ENCODE assay signal across 12 mouse cellular contexts in genomic region chr11:119786385-119786880, GRCm38 (mm10).
A peak's percentile ranks its signal among the peaks of the same experiment; 100 is the strongest.
DNase-seq lines count a peak whose midpoint lies in the region; ATAC-seq and TF ChIP-seq lines count a peak whose summit lies in the region.
"Had no signal": no experiment of that assay in that cellular context is flagged by ENCODE, and none has a peak within 500 bp of the region (broad histone marks: within the 10 kb centered on the region; RNA-seq: fewer than 3 reads in every experiment).

No protein-coding gene starts in this region.

- no peak overlapping the region for H3K9ac ChIP-seq in forebrain, embryonic 16.5 days (replicated peaks; ENCODE audit: low read depth, low read length)
- H3K9ac ChIP-seq in forebrain, embryonic 11.5 days (ENCODE audit: low read length): no peak overlapping the region
- no peak overlapping the region for H3K9ac ChIP-seq in neural tube, embryonic 13.5 days
- no peak overlapping the region for H3K9ac ChIP-seq in hindbrain, embryonic 15.5 days
- H3K9ac ChIP-seq in neural tube, embryonic 15.5 days (replicated peaks): no peak overlapping the region
- H3K9ac ChIP-seq: liver, embryonic 15.5 days had no signal

- no peak for TF ChIP-seq CTCF in kidney, adult 2 months (conservative IDR thresholded peaks at IDR 0.05; ENCODE audit: insufficient read depth, insufficient read length, low read depth, low read length)

- H3K4me1 ChIP-seq in forebrain, embryonic 16.5 days (replicated peaks; ENCODE audit: control insufficient read depth, insufficient read depth, low read length): peaks cover 34% of the 10 kb centered on the region
- no peaks in the 10 kb centered on the region for H3K4me1 ChIP-seq in forebrain, embryonic 11.5 days (replicated peaks; ENCODE audit: control insufficient read depth, insufficient read depth, low read length)
- peaks cover 64% of the 10 kb centered on the region for H3K4me1 ChIP-seq in neural tube, embryonic 13.5 days (replicated peaks)
- peaks cover 63% of the 10 kb centered on the region for H3K4me1 ChIP-seq in hindbrain, embryonic 15.5 days (replicated peaks)
- H3K4me1 ChIP-seq in neural tube, embryonic 15.5 days: peaks cover 56% of the 10 kb centered on the region
- peaks cover 25% of the 10 kb centered on the region for H3K4me1 ChIP-seq in heart, embryonic 10.5 days
- no peaks in the 10 kb centered on the region for H3K4me1 ChIP-seq in kidney, adult 2 months (ENCODE audit: control insufficient read depth, insufficient read depth, low read length)

- 61% methylated on average over 8 of the region's 8 CpGs for WGBS in forebrain, embryonic 16.5 days
- 90% methylated on average over 8 of the region's 8 CpGs for WGBS in forebrain, embryonic 11.5 days
- 63% methylated on average over 8 of the region's 8 CpGs for WGBS in neural tube, embryonic 13.5 days
- WGBS in hindbrain, embryonic 15.5 days: 65% methylated on average over 8 of the region's 8 CpGs
- 53% methylated on average over 8 of the region's 8 CpGs for WGBS in neural tube, embryonic 15.5 days
- WGBS in heart, embryonic 10.5 days: 91% methylated on average over 8 of the region's 8 CpGs
- WGBS in kidney, adult 2 months: 76% methylated on average over 8 of the region's 8 CpGs

- H3K4me2 ChIP-seq in forebrain, embryonic 16.5 days (ENCODE audit: low read length): no peak overlapping the region
- no peak overlapping the region for H3K4me2 ChIP-seq in forebrain, embryonic 11.5 days (ENCODE audit: low read depth, low read length, severe bottlenecking)
- no peak overlapping the region for H3K4me2 ChIP-seq in neural tube, embryonic 13.5 days
- H3K4me2 ChIP-seq in hindbrain, embryonic 15.5 days: no peak overlapping the region
- H3K4me2 ChIP-seq in neural tube, embryonic 15.5 days: no peak overlapping the region
- H3K4me2 ChIP-seq: liver, embryonic 15.5 days had no signal

- no peak for TF ChIP-seq POLR2A in kidney, adult 2 months (IDR thresholded peaks at IDR 0.05; ENCODE audit: low read depth, low read length)

- H3K27ac ChIP-seq in forebrain, embryonic 16.5 days (ENCODE audit: low read length): peak overlapping the region; percentile 21; the same call in 1 of the 2 replicates
- no peak overlapping the region for H3K27ac ChIP-seq in forebrain, embryonic 11.5 days (ENCODE audit: low read depth, low read length)
- peak overlapping the region; percentile 74 for H3K27ac ChIP-seq in neural tube, embryonic 13.5 days (replicated peaks)
- H3K27ac ChIP-seq in hindbrain, embryonic 15.5 days (replicated peaks): peak overlapping the region; percentile 46
- H3K27ac ChIP-seq in neural tube, embryonic 15.5 days (replicated peaks): peak overlapping the region; percentile 65
- H3K27ac ChIP-seq in heart, embryonic 10.5 days: no peak overlapping the region
- no peak overlapping the region for H3K27ac ChIP-seq in kidney, adult 2 months (ENCODE audit: insufficient read depth, low read depth, low read length)
- H3K27ac ChIP-seq: heart, adult 2 months; liver, embryonic 15.5 days had no signal

- ATAC-seq in forebrain, embryonic 16.5 days: no peak
- no peak for ATAC-seq in forebrain, embryonic 11.5 days (replicated peaks; ENCODE audit: low FRiP score)
- no peak for ATAC-seq in neural tube, embryonic 13.5 days (ENCODE audit: low read depth)
- no peak for ATAC-seq in hindbrain, embryonic 15.5 days (ENCODE audit: low FRiP score, low read depth)
- no peak for ATAC-seq in neural tube, embryonic 15.5 days (ENCODE audit: low FRiP score)

- DNase-seq in forebrain, embryonic 11.5 days (ENCODE audit: low spot score): no peak
- DNase-seq in neural tube, embryonic 10.5 days (ENCODE audit: extremely low spot score, low spot score): no peak
- DNase-seq in heart, embryonic 10.5 days (ENCODE audit: low spot score): no peak
- no peak for DNase-seq in kidney, adult 2 months
- DNase-seq: cerebellum, postnatal 25 days; heart, adult 2 months; retina, postnatal 1 day had no signal

- no peaks in the 10 kb centered on the region for H3K27me3 ChIP-seq in forebrain, embryonic 16.5 days (replicated peaks; ENCODE audit: control insufficient read depth, insufficient read depth, low read length)
- no peaks in the 10 kb centered on the region for H3K27me3 ChIP-seq in forebrain, embryonic 11.5 days (ENCODE audit: control insufficient read depth, insufficient read depth, low read length)
- no peaks in the 10 kb centered on the region for H3K27me3 ChIP-seq in neural tube, embryonic 13.5 days
- H3K27me3 ChIP-seq in hindbrain, embryonic 15.5 days: no peaks in the 10 kb centered on the region
- no peaks in the 10 kb centered on the region for H3K27me3 ChIP-seq in neural tube, embryonic 15.5 days (replicated peaks)
- H3K27me3 ChIP-seq in heart, embryonic 10.5 days (ENCODE audit: insufficient read depth, poor library complexity, severe bottlenecking): no peaks in the 10 kb centered on the region
- H3K27me3 ChIP-seq in kidney, adult 2 months (replicated peaks; ENCODE audit: control insufficient read depth, insufficient read depth, low read length): no peaks in the 10 kb centered on the region
- H3K27me3 ChIP-seq: liver, embryonic 15.5 days had no signal

- no peak overlapping the region for H3K4me3 ChIP-seq in forebrain, embryonic 16.5 days (replicated peaks; ENCODE audit: low read length)
- no peak overlapping the region for H3K4me3 ChIP-seq in forebrain, embryonic 11.5 days (ENCODE audit: low read depth, low read length)
- no peak overlapping the region for H3K4me3 ChIP-seq in neural tube, embryonic 13.5 days
- H3K4me3 ChIP-seq in hindbrain, embryonic 15.5 days: no peak overlapping the region
- no peak overlapping the region for H3K4me3 ChIP-seq in neural tube, embryonic 15.5 days (replicated peaks)
- H3K4me3 ChIP-seq in heart, embryonic 10.5 days: no peak overlapping the region
- no peak overlapping the region for H3K4me3 ChIP-seq in kidney, adult 2 months (ENCODE audit: insufficient read depth, low read depth, low read length)
- H3K4me3 ChIP-seq: heart, adult 2 months; liver, embryonic 15.5 days had no signal

- H3K36me3 ChIP-seq in forebrain, embryonic 16.5 days (ENCODE audit: control insufficient read depth, insufficient read depth): no peaks in the 10 kb centered on the region
- no peaks in the 10 kb centered on the region; the same call in 1 of the 2 replicates for H3K36me3 ChIP-seq in forebrain, embryonic 11.5 days (ENCODE audit: control insufficient read depth, insufficient read depth, low read length)
- H3K36me3 ChIP-seq in neural tube, embryonic 13.5 days: no peaks in the 10 kb centered on the region
- H3K36me3 ChIP-seq in hindbrain, embryonic 15.5 days: no peaks in the 10 kb centered on the region
- H3K36me3 ChIP-seq in neural tube, embryonic 15.5 days: no peaks in the 10 kb centered on the region
- peaks cover 13% of the 10 kb centered on the region for H3K36me3 ChIP-seq in heart, embryonic 10.5 days
- H3K36me3 ChIP-seq in kidney, adult 2 months (ENCODE audit: control insufficient read depth, insufficient read depth, low read length): no peaks in the 10 kb centered on the region
- H3K36me3 ChIP-seq: liver, embryonic 15.5 days had no signal

- H3K9me3 ChIP-seq in forebrain, embryonic 16.5 days (ENCODE audit: control insufficient read depth, low read length): no peaks in the 10 kb centered on the region
- H3K9me3 ChIP-seq in forebrain, embryonic 11.5 days (ENCODE audit: control insufficient read depth, low read length): no peaks in the 10 kb centered on the region
- H3K9me3 ChIP-seq in neural tube, embryonic 13.5 days: no peaks in the 10 kb centered on the region
- no peaks in the 10 kb centered on the region for H3K9me3 ChIP-seq in hindbrain, embryonic 15.5 days
- no peaks in the 10 kb centered on the region for H3K9me3 ChIP-seq in neural tube, embryonic 15.5 days (replicated peaks)
- H3K9me3 ChIP-seq in heart, embryonic 10.5 days: no peaks in the 10 kb centered on the region
- H3K9me3 ChIP-seq: liver, embryonic 15.5 days had no signal

Comparison
In these comparisons a context has a peak if more than half of its experiments do, and no peak if none do; other contexts are left out.
1. H3K27ac ChIP-seq: peak in forebrain, embryonic 16.5 days (single experiment), neural tube, embryonic 13.5 days (single experiment), hindbrain, embryonic 15.5 days (single experiment) and neural tube, embryonic 15.5 days (single experiment); none in forebrain, embryonic 11.5 days (single experiment), heart, embryonic 10.5 days (single experiment) and kidney, adult 2 months (single experiment).